Mouse (Mus musculus) erythroblast, adult 5-6 weeks (primary cell): ENCODE data around the gene Srgap3. TPM values are rescaled to one million over a fixed set of nuclear protein-coding genes. Genes with fewer than 3 reads are reported as not detected.

ENCODE experiments used
- ATAC-seq: replicated peaks from 2 replicates; pipeline ENCODE4 v1.8.0; 2016; ENCODE audit warnings: moderate number of reproducible peaks, mild to moderate bottlenecking, moderate TSS enrichment, inconsistent platforms; ENCODE audit not compliant: poor library complexity, low FRiP score, severe bottlenecking
- total RNA-seq, 2 experiments: library from RNA; stranded (forward) in 1 of 2; stranded (reverse) in 1 of 2; fragments of 150-400 nt in 1 of 2; fragments of 200-764, 138-1000 nt in 1 of 2; gene quantifications; 2 replicates each; pipeline versions ENCODE4 v1.2.3 to v1.2.4; 2015 to 2017; ENCODE audit warnings: low replicate concordance in 2 of 2

The Srgap3 gene
- total RNA-seq, 2 experiments from 2014 or later, result 0.09 TPM; not detected in 1

DNA sequence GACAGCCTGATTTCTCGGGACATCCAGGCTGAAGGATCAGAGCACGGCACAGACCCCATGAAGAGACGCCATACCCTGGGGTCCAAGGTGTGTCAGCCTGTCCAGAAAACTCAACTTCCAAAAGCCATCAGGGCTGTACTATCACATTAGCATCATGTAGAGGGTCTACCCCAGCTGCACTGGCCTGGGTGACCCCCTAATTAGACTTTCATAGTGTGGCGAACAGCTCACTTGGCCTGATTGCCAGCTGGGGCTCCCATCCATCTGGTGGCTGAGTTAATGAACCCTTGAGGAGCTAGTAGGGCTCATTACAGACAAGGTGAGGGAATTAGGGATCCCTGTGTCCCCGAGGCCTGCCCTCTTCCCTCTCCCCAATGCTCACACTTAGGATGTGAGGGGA, 118.6 kb downstream of the Srgap3 start:
- ATAC-seq, result no peak

DNA sequence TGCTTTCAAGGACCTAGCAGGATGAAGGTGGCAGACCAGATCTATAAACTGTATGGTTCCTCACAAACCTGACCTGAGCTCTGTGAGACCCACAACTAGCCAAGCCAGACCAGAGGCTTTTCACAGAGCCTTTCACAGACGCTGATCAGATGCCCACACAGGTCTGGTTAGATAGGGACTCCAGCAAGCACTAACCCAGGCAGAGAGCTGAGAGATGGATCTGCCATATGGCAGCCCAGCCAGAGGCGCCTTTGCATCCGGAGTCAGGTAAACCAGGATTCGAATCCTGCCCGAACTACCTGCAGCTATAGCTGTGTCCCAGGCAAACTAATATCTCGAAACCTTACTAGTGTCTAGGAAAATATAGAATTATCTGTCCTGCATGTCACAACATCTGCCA, 121.4 kb downstream of the Srgap3 start:
- no peak for ATAC-seq

DNA sequence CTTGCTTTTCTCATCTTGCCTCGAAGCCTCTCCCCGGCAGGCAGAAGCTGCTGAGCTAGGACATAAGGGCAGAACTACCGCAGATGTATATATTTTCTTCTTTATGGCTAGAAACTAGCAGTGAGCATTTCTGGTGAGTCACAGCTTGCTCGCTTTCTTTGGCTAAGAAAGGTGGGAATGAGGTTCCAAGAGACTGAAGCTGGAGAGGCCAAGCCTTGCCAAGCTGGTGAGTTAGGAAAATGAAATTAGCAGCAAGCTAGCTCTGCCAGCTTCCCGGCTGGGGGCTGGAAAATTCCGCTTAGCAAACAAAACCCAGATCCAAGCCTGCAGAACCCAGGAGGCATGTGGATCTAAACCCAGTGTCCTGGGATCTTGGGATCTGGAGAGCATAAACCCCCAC, 124.0 kb downstream of the Srgap3 start:
- ATAC-seq, result no peak

DNA sequence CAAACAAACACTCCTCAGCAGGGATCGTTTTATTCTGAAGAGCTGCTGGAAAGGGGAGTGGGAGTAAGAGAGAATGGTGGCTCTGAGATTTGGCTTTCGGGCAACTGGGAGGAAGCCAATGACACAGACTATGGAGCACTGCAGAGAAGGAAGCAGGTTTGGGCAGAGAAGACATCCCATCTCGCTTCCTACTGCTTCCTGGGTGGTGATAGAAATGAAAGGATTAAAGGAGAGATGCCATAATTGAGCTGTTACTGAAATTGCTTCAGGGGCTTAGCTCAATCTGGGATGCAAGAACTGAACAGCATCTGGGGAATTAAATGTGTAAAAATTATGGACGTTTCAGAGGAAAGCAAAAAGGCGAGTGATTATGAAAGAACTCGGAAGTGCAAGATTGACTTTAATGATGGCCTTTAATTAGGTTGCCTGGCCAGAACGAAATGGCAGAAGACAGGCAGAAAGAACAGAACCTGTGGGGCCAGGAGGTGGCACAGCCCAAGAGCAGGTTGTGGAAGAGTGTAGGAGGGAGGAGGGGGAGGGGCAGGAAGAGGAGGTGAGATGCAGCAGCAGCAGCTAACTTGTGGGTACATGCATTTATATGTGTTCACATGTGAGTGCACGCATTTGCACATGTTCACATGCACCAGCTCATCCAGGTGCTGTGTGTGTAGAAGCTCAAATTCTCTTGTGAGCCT, 126.6 kb downstream of the Srgap3 start:
- no peak for ATAC-seq

DNA sequence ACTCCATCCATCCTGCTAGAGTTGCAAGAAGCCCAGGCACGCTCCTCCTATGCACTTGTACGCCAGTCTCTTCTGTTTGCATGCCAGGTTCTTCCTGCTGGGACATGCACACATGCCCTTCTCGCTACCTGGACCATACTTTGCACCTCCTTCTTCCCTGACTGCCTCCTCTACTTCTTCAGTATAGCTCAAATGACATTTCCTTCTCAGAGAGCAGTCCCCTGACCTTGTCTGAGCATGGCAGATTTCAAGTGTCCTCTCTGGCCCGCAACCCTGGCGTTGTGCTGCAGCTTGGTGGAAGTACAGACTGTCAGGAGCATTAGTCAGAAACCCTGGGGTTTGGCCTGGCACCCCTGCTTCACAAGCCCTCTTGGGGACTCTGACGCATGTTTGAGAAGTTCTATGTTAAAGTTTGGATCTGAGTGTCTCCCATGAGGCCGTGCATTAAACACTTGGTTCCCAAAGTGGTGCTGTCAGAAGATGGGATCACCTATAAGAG, 128.6 kb downstream of the Srgap3 start:
- ATAC-seq, result no peak

DNA sequence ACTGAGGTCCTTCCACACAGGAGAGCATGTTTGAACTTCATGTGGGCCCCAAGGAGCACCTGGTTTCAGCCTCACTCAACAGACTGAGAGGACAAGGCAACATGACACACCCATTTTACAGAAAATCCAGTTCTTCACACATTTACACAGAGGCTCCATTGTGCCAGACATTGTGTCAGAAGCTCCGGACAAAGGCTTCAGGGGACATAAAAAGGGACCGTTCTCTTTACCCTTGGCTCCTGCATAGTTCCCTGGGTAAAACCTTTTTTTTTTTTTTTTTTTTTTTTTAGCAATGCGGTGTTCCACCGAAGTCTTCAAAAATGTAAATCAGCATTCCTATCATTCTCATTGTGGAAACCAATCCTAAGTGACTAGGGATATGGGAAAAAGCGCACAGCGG, 131.5 kb downstream of the Srgap3 start:
- ATAC-seq, result no peak

DNA sequence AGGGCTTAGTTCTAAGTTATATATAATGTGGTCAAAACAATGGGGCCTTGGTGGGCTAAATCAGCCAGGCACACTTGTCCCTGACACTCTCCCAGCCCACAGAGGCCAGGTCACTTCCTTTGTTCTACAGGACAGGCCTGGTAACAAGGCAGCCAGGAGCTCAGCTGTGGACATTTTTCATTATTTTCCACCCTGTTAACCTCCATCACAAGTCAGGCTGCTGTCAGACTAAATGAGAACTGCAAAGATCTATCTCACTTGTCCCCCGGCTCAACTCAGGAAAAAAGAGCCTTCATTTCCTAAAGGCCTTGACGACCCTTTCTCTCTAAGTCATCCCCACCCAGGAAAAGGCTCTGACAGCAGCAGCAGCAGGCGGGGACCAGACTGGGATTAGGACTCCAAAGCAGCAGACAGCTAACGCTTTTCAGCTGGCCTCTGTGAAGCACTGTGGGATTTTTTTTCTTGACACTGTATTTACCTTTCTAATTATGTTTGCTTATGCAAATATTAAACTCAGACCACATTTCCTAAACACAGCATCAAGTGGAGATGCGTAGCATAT, 132.5 kb downstream of the Srgap3 start:
- no peak for ATAC-seq

DNA sequence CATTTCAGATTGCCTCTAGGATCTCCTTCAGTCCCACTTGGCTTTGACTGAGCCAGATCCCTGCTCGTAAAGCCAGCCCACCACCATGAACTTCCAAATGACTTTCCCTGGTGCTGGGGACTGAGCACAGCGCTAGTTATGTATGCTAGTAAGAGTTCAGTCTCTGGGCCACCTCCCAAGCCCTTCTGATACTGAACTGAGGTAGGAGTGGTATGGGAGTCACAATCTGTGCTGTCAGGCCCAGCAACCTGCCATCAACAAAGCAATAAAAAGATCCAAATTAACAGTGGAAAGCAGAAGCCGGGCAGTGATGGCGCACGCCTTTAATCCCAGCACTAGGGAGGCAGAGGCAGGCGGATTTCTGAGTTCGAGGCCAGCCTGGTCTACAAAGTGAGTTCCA, 134.2 kb downstream of the Srgap3 start:
- ATAC-seq, result no peak

DNA sequence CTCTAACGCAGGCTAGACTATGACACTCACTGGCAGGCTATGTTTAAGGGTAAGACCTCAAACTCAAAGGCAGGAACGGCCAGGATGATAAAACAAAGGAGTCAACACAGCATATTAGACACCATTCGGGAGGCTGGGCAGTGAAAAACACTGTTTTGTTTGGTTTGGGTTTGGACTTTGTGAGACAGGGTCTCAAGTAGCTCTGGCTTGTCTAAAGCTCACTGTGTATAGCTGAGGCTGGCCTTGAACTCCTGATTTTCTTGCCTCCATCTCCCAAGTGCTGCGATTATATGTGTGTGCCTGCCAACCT, 136.6 kb downstream of the Srgap3 start:
- ATAC-seq, result no peak

DNA sequence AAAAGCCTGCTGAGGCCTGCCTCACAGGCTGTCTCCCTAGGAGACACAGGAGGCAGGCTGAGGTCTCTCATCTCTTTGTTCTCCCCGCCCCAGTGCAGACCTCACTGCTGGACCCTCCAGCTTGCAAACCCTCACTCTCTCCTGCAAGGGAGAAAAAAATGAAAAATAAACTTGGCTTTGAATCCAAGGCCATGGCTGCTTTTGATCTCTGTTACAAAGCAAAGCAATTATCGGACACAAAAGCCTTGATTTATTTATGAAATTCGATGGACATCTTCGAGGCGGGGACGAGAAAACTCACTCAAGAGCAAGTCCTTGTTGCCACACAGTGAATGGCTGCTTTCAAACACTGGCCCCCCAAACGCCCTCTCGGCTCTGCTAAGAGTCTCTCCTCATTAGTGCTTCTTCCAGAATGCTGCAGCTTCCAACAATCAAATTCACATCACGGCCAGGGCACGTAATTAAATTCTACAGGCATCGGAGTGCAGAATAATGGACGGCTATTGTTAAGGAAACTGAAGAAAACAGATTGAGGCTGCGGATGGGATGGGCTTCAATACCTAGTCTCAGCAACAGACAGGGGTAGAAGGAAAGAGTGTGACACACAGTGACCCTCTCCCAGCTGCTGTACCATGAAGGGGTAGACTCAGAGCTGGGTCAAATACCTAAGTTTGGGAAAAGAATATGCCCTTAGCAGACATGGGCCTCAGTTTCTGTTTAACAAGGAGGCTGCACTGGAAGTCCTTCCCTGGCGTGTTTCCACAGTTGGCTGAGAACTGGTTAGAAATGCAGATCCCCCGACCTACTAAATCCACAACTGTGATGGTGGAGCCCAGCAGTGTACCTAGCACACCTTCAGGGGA, 137.2 kb downstream of the Srgap3 start:
- no peak for ATAC-seq

DNA sequence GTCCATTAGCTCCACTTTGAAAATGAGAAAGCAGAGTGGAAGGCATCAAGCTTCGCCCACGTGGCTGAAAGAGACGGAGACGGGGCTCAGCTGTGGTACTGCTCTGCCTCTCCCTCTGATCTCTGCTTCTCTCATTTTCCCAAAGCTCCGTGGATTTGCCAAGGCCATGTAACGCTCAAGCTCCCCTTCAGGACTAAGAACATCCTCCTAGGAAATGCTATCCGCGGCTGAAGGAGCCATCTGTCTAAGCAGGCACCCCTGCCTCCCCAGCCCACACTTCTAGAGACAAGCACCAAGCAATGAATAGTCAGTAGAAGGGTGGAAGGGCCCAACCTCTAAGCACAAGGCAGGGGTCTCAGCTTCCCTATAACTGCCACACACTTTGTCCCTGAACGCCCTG, 138.3 kb downstream of the Srgap3 start:
- no peak for ATAC-seq

DNA sequence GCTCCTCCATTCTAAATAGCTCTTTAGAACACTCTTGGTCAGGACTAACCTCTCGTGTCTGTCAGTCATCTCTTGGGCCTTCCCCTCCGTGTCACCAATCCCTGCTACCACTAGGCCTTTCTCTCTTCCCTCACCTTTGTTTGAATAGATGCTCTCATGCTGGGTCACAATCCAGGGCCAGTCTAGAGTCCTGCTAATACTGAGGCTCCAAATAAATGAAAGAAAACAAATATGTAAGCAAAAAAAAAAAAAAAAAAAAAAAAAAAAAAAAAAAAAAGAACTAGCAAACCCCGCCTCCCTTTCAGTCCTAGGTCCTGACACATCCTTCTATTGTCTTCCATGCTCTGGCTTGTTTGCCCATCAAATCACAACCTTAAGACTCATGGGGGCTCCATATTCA, 145.1 kb downstream of the Srgap3 start:
- ATAC-seq, result no peak

DNA sequence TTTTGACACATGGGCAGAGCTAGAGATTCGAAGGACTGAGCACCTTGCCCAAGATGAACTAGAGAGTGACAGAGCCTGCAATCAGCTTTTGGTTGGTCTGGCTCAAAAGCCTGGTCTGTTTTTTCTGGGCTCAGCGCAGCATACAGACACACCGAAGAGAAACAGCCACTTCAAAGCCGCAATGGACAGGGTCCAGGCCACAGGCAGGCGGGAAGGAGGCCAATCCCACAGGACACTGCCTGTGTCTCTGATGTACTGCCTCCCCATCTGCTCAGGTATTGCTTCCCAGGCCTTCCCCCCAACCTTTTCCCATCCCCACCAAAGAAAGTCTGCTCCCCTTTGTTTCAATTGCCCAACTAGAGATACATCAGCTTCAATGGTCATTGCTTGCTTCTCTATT, 148.7 kb downstream of the Srgap3 start:
- no peak for ATAC-seq

DNA sequence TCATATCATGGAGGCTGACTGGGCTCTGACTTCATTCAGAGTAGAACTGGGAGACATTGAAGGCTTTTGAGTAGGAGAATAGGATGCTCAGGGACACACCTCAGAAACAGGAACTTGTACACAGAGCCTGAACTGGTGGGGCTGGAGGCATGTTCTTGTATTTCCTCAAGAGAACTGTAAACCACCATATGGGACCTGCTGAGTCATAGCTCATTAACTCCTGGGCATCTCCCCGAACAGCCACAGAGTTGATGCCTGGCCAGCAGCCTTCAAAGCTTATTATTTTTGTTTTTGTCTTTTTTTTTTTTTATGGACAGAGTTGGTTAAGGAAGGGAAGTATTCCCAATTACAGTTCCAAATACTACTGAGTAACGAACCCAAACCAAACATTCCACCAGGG, 150.5 kb downstream of the Srgap3 start:
- no peak for ATAC-seq

DNA sequence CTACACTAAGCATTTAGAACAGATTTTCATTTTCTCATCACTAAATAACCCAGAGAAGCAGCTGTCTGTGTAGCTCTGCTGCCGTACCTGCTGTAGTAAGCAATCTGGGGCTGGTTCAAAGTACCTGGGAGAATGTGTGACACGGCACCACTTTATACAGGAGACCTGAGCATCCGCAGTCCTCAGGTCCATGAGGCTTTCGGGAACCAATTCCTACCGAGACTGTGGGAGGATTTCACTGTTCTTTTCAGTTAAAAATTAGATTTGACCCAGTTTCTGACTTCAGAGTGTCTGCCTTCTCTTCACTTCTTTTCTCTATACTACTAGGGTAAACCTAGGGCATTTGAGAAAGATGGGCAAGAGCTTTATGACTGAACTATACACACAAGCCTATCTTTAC, 153.2 kb downstream of the Srgap3 start:
- no peak for ATAC-seq

DNA sequence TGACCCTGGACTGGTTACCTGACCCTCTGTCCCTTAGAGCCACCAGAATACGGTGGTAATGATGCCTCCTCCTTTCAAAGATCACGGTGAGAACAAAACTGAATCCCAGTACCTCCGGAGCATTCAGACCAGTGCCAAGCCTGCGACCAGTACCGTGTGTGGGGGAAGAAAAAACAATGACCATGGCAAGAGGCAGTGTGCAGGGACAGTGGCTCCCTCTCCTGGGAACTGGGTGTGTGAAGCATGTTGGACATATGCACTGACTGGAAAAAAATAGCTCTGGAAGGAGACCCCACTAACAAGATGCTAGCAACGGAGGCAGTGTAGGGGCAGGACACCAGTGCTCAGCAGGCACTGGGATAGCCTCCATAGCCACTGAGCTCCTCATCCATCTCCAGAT, 157.2 kb downstream of the Srgap3 start:
- no peak for ATAC-seq

DNA sequence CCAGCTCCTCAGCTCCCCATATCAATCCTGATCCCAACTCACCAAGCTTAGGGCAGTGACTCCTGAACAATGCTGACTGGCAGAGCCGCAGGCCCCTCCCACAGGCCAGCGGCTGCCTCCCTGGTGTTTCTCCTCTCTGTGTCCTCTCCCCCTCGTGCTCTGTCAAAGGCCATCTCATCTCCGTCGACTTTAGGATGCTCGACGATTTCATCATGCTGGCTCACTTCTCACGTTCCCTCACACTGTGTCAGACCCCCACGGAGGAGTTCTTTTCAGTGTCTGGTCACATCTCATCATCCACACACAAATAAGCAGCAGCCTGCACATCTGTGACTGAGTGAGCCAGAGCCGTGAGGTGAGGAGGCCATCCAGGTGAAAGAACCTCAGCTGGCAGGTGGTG, 158.4 kb downstream of the Srgap3 start:
- ATAC-seq, result no peak

DNA sequence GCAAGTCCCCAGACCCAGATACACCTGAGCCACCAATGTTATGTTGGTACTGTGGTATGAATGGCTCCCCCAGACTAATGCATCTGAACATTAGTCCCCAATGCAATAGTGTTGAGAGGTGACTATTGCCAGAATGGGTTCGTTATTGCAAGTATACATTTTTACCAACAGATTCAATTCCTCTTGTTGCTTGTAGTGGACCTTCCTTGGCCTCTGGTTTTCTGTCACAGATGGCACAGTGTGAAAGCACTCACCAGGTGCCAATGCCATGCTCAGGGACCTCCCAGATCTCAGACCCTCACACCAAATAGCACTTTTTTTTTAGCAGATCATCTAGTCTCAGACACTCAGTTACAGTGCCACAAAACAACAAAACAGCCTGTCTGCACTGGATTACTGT, 158.9 kb downstream of the Srgap3 start:
- no peak for ATAC-seq

DNA sequence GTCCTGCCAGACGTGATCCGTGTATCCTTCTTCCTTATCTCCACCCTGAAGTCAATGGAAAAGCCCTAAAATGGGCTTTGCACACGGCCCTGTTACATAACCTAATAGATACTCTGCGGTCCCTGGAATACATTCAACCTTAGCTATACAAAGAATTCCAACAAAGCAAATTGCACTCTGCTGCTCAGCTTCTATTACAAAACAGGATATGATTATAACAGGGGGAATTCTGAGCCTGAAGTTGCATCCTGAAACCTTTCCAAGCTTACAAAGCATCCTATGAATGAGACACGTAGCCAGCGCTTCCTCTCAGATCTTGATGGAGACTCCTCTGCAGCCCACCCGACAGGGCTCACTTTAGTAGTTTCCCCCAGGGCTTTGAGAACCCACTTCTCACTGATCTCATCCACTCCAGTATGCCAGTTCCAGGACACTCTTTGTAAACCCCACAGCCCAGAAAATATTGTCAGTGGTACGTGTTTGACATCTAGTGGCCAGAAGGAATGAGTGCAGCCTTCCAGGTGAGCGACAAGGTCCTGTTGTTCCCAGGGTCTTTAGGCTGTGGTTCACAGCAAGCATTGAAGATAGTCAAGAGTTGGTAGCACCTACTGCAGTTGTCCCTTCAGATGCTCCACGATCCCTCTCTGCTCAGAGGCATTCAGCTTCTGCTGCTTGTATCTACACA, 165.5 kb downstream of the Srgap3 start:
- ATAC-seq, result no peak

DNA sequence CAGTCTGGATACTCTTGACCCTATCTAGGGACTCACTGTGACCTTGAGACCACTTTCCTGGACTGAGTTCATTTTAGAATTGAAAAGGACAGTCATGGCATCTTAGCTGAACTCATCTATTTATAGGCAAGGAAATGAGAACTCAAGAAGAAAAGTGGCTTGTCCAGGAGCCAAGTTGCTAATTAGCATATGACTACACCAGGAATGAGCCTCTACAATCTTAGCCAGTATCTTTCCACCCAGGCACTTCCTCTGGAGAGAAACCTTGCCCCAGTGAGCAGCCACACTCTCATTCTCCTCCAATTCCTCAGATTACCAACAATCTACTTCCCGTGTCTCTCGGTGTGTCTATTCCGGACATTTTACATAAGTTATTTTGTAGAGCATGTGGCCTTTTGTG, 168.9 kb downstream of the Srgap3 start:
- no peak for ATAC-seq

DNA sequence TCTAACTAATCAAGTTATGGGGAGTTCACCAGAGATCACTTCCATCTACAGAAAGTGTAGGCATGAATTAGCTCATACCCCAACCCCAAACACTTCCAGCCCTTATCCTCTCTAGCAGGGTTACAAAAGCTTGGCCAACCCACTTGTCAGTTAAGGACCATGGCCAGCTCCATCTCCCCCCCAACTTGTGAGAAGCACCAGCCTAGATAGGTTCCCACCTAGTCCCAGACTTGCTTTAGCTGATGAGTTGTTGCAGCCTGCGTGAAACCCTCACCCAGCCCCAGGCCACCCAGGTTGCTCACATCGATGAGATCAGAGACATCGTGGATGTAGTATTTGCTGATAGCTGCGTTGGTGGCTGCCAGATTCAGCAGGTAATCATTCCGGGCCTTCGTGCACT, 170.3 kb downstream of the Srgap3 start:
- ATAC-seq, result no peak
